Mouse (Mus musculus): ENCODE measurements around the gene Susd3. TPM values are rescaled to one million over a fixed set of nuclear protein-coding genes. Genes with fewer than 3 reads are reported as not detected.

Gene Susd3
- polyA plus RNA-seq, 1 experiment from 2014 or later = 2.2 TPM

DNA sequence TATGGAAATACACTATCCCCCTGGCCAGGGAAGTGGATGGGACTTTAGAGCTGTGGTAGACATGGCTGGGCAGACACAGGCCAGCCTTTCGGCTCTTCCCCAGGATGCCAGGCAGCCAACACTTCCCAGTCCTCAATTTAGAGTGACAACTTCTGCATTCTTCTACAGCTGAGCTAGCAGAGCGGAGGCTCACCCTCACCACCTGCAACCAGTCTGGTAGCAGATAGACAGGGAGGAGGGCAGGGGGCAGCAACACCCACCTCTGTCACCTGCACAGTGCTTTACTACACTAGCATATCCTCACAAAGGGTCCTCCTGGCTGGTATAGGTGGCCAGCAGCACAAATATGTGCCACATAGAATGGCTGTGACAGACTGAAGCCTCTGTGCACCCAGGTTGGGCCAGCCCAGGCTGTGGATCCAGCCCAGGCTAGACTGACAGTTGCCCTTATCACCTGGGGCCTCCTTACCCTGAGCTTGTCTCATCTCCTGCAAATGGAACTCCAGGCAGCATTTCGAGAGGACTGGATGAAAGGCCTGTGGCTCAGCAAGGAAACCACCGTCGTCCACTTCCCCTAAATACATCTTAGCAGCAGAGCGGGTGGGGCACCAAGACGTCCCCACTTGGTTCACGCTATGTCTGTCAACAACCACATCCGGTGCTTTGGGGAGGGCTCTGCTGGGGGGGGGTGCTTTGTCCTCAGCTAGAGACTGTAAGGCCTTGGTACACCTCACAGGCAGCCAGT is 6.0 kb downstream of the Susd3 start:
- Histone ChIP-seq H3K27me3 (replicated peaks; ENCODE audit: control insufficient read depth, insufficient read depth, low read length) (peaks cover 13% of the 10 kb centered on the region), H3K9ac (ENCODE audit: low read depth, low read length) (no peak overlapping the region), H3K4me2 (ENCODE audit: low read depth, low read length) (no peak overlapping the region), H3K4me1 (ENCODE audit: control insufficient read depth, insufficient read depth, low read length) (no peaks in the 10 kb centered on the region), H3K4me3 (ENCODE audit: low read depth, low read length) (no peak overlapping the region), H3K36me3 (ENCODE audit: control insufficient read depth, insufficient read depth, low read length) (no peaks in the 10 kb centered on the region), H3K9me3 (ENCODE audit: control insufficient read depth, low read length) (no peaks in the 10 kb centered on the region), H3K27ac (replicated peaks; ENCODE audit: low read depth, low read length) (no peak overlapping the region)
- ATAC-seq (ENCODE audit: low read depth) (0 out of 2 replicates have a peak, but pooled peaks have one; percentile 13), DNase-seq (ENCODE audit: low spot score) (no peak)
- 56% methylated on average over 9 of the region's 9 CpGs for WGBS

DNA sequence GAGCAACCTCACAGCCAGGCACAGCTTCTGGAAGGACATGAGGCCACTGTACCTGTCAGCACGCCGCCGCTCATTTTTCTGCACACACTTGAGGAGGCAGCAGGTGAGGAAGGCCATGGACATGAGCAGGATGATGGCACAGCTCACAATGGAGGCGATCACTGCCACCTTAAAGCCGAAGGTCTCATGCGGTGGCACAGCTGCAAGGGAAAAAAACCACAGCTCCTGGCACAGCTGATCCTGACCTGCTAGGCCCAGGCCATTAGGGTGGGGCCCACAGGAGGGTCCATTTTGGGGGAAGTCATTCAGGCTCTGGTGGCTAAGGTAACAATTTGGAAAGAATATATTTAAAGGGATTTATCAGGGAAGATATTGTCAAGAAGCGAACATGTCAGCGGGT is 9.8 kb downstream of the Susd3 start:
- H3K4me2 ChIP-seq (ENCODE audit: low read depth, low read length) = no peak overlapping the region
- H3K4me3 ChIP-seq (ENCODE audit: low read depth, low read length) = no peak overlapping the region
- no peaks in the 10 kb centered on the region for H3K27me3 ChIP-seq (replicated peaks; ENCODE audit: control insufficient read depth, insufficient read depth, low read length)
- ATAC-seq (ENCODE audit: low read depth) (no peak), DNase-seq (ENCODE audit: low spot score) (no peak)
- H3K27ac ChIP-seq (replicated peaks; ENCODE audit: low read depth, low read length) = no peak overlapping the region
- no peaks in the 10 kb centered on the region for H3K36me3 ChIP-seq (ENCODE audit: control insufficient read depth, insufficient read depth, low read length)
- no peak overlapping the region for H3K9ac ChIP-seq (ENCODE audit: low read depth, low read length)
- no peaks in the 10 kb centered on the region for H3K4me1 ChIP-seq (ENCODE audit: control insufficient read depth, insufficient read depth, low read length)
- no peaks in the 10 kb centered on the region for H3K9me3 ChIP-seq (ENCODE audit: control insufficient read depth, low read length)
- 95% methylated on average over 8 of the region's 8 CpGs for WGBS

DNA sequence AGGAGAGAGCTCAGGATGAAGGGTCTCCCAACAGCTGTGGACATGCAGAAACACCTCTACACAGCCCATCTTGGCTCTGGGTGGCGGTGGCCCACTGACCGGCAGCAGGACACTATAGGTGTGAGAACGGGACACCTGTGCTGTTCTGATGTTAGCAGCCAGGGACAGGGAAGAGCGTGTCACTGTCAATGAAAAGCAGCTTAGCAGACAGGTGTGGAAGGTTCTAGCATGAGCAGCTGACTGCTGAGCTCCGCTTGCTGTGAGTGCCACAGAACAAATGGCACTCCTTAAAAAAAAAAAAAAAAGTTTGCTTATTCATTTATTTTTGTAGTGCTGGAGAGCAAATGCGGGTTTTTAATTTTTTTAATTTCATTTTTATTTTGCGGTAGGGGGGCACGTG is 10.9 kb downstream of the Susd3 start:
- H3K9me3 ChIP-seq (ENCODE audit: control insufficient read depth, low read length) = no peaks in the 10 kb centered on the region
- no peaks in the 10 kb centered on the region for H3K36me3 ChIP-seq (ENCODE audit: control insufficient read depth, insufficient read depth, low read length)
- no peaks in the 10 kb centered on the region for H3K27me3 ChIP-seq (replicated peaks; ENCODE audit: control insufficient read depth, insufficient read depth, low read length)
- ATAC-seq (ENCODE audit: low read depth) = no peak
- no peak overlapping the region for H3K9ac ChIP-seq (ENCODE audit: low read depth, low read length)
- 88% methylated on average over 8 of the region's 8 CpGs for WGBS
- no peaks in the 10 kb centered on the region for H3K4me1 ChIP-seq (ENCODE audit: control insufficient read depth, insufficient read depth, low read length)
- no peak overlapping the region for H3K4me3 ChIP-seq (ENCODE audit: low read depth, low read length)
- H3K4me2 ChIP-seq (ENCODE audit: low read depth, low read length) = no peak overlapping the region
- no peak overlapping the region for H3K27ac ChIP-seq (replicated peaks; ENCODE audit: low read depth, low read length)
- DNase-seq (ENCODE audit: low spot score) = no peak

DNA sequence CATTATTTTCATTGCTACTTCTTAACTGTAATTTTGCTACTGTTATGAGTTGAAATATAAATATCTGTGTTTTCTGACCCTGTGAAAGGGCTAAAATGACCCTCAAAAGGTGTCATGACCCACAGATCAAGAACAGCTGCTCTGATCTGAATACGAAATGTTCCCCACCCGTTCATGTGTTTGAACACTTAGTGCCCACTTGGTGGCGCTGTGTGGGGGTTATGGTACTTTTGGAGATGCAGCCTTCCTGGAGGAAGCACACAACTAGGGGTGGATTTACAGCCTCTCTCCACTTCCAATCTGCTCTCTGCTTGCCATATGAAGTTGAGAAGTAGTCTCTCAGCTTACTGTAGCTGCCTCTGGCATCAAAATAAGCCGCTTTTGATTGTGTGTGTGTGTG is 13.8 kb downstream of the Susd3 start:
- H3K9ac ChIP-seq (ENCODE audit: low read depth, low read length) = no peak overlapping the region
- 90% methylated on average over 4 of the region's 4 CpGs for WGBS
- H3K4me1 ChIP-seq (ENCODE audit: control insufficient read depth, insufficient read depth, low read length) = no peaks in the 10 kb centered on the region
- no peaks in the 10 kb centered on the region for H3K9me3 ChIP-seq (ENCODE audit: control insufficient read depth, low read length)
- no peaks in the 10 kb centered on the region for H3K36me3 ChIP-seq (ENCODE audit: control insufficient read depth, insufficient read depth, low read length)
- H3K27me3 ChIP-seq (replicated peaks; ENCODE audit: control insufficient read depth, insufficient read depth, low read length) = no peaks in the 10 kb centered on the region
- H3K4me3 ChIP-seq (ENCODE audit: low read depth, low read length) = no peak overlapping the region
- DNase-seq (ENCODE audit: low spot score) = no peak
- no peak for ATAC-seq (ENCODE audit: low read depth)
- no peak overlapping the region for H3K4me2 ChIP-seq (ENCODE audit: low read depth, low read length)
- H3K27ac ChIP-seq (replicated peaks; ENCODE audit: low read depth, low read length) = no peak overlapping the region

DNA sequence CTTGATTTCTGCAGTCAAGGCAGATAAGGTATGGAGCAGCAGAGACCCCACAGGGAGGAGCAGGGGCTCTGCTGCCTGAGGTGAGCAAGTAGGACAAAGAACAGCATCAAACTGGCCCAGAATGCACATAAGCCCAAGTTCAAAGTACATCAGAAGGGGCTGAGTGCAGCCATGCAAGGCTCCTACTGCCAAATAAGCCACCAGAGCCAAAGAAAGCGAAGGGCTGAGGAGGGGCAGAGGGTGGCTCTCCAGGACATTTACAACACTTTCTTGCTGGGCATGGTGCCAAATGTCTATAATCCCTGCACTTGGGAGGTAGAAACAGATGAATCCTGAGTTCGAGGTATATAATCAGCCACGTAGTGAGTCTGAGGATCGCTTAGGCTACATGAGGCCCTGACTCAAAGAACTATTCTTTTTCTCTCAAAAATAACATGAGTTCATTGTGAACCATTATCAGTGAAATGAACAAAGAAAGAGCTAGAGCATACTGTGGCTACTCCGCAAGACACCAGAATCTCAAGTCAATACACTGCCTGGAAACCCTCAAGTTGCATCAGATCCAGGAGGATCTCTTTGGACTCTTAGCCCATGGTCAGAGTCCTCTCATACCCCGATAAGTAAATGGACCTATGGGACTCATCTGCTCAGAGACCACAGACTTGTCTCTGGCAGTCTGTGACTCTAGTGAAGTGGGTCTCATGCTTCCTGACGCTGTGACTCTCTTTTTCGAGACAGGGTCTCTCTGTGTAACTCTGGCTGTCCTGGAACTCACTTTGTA is 14.5 kb downstream of the Susd3 start:
- ATAC-seq (ENCODE audit: low read depth) = no peak
- no peaks in the 10 kb centered on the region for H3K36me3 ChIP-seq (ENCODE audit: control insufficient read depth, insufficient read depth, low read length)
- 91% methylated on average over 8 of the region's 8 CpGs for WGBS
- H3K4me2 ChIP-seq (ENCODE audit: low read depth, low read length) = no peak overlapping the region
- H3K27me3 ChIP-seq (replicated peaks; ENCODE audit: control insufficient read depth, insufficient read depth, low read length) = no peaks in the 10 kb centered on the region
- H3K9ac ChIP-seq (ENCODE audit: low read depth, low read length) = no peak overlapping the region
- H3K27ac ChIP-seq (replicated peaks; ENCODE audit: low read depth, low read length) = no peak overlapping the region
- H3K4me1 ChIP-seq (ENCODE audit: control insufficient read depth, insufficient read depth, low read length) = no peaks in the 10 kb centered on the region
- no peak for DNase-seq (ENCODE audit: low spot score)
- no peaks in the 10 kb centered on the region for H3K9me3 ChIP-seq (ENCODE audit: control insufficient read depth, low read length)
- no peak overlapping the region for H3K4me3 ChIP-seq (ENCODE audit: low read depth, low read length)

DNA sequence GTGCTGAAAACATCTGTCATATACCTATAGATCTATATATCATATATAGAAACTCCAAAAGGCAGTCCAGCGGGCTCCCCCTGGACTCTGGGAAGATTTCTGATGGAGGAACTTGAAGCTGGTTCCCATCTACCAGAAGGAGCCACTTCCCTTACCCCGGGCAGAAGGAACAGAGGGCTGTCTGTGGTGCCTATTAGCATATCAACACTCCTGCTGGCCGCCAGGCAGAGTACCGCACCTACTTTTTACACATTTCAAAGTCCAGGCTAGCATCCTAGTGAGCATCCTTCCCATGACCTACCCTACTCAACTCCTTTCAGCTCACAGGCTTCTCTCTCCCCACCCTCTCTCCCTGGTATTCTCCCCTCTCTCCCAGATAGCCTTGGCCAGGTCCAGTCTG is 22.9 kb downstream of the Susd3 start:
- no peaks in the 10 kb centered on the region for H3K36me3 ChIP-seq (ENCODE audit: control insufficient read depth, insufficient read depth, low read length)
- no peaks in the 10 kb centered on the region for H3K4me1 ChIP-seq (ENCODE audit: control insufficient read depth, insufficient read depth, low read length)
- DNase-seq (ENCODE audit: low spot score) = no peak
- H3K4me2 ChIP-seq (ENCODE audit: low read depth, low read length) = no peak overlapping the region
- no peak for ATAC-seq (ENCODE audit: low read depth)
- 0 out of 2 replicates have a peak, but pooled peaks cover 5% of the 10 kb centered on the region for H3K9me3 ChIP-seq (ENCODE audit: control insufficient read depth, low read length)
- H3K27me3 ChIP-seq (replicated peaks; ENCODE audit: control insufficient read depth, insufficient read depth, low read length) = no peaks in the 10 kb centered on the region
- H3K27ac ChIP-seq (replicated peaks; ENCODE audit: low read depth, low read length) = no peak overlapping the region
- no peak overlapping the region for H3K9ac ChIP-seq (ENCODE audit: low read depth, low read length)
- WGBS = 37% methylated on average over 4 of the region's 4 CpGs
- no peak overlapping the region for H3K4me3 ChIP-seq (ENCODE audit: low read depth, low read length)

DNA sequence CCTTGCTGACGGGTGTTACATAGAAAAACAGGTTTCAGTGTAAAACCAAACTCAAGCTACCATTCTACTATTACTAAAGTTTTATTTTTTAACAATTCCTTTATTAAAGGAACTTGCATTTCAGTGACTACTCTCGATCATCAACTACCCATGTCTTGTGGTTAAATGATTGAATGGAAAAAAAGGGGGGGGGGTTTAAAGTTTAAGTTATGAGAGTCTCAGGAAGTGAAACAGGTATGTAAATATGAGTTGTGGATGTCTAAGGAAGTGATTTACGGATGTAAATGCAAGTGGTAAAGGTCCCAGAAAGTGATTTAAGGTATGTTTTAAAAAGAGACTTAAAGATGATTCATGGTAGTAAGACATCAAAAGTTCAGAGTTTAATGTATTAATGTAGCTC is 23.3 kb downstream of the Susd3 start:
- ATAC-seq (ENCODE audit: low read depth) (no peak), DNase-seq (ENCODE audit: low spot score) (no peak)
- H3K9me3 ChIP-seq (ENCODE audit: control insufficient read depth, low read length) = 0 out of 2 replicates have a peak, but pooled peaks cover 5% of the 10 kb centered on the region
- no peak overlapping the region for H3K4me3 ChIP-seq (ENCODE audit: low read depth, low read length)
- no peaks in the 10 kb centered on the region for H3K27me3 ChIP-seq (replicated peaks; ENCODE audit: control insufficient read depth, insufficient read depth, low read length)
- H3K4me2 ChIP-seq (ENCODE audit: low read depth, low read length) = no peak overlapping the region
- H3K27ac ChIP-seq (replicated peaks; ENCODE audit: low read depth, low read length) = no peak overlapping the region
- H3K9ac ChIP-seq (ENCODE audit: low read depth, low read length) = no peak overlapping the region
- WGBS = 69% methylated on average over 3 of the region's 3 CpGs
- H3K36me3 ChIP-seq (ENCODE audit: control insufficient read depth, insufficient read depth, low read length) = no peaks in the 10 kb centered on the region
- H3K4me1 ChIP-seq (ENCODE audit: control insufficient read depth, insufficient read depth, low read length) = no peaks in the 10 kb centered on the region

DNA sequence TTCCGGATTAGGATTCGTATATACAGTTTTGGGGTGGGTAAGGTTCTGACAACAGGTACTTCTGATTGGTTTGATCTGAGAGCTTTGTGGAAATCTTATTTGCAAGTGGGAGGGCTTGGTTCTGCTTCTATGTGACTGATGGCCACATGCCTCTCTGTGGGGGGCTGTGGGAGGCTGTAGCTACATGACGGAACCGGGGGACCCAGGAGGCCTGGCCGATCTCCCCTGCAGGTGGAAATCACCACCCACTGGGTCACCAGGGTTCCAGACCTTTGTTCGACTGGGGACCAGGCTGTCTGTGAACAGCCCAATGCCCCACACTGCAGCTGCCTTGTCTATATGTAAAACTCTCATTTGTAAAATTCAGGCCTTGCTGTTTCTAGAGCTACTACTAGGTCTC is 23.8 kb downstream of the Susd3 start:
- Histone ChIP-seq H3K9me3 (ENCODE audit: control insufficient read depth, low read length) (0 out of 2 replicates have a peak, but pooled peaks cover 5% of the 10 kb centered on the region), H3K4me2 (ENCODE audit: low read depth, low read length) (peak overlapping the region; percentile 28), H3K9ac (ENCODE audit: low read depth, low read length) (no peak overlapping the region), H3K27me3 (replicated peaks; ENCODE audit: control insufficient read depth, insufficient read depth, low read length) (no peaks in the 10 kb centered on the region), H3K36me3 (ENCODE audit: control insufficient read depth, insufficient read depth, low read length) (no peaks in the 10 kb centered on the region), H3K4me1 (ENCODE audit: control insufficient read depth, insufficient read depth, low read length) (no peaks in the 10 kb centered on the region), H3K27ac (replicated peaks; ENCODE audit: low read depth, low read length) (no peak overlapping the region), H3K4me3 (ENCODE audit: low read depth, low read length) (peak overlapping the region; percentile 10; the same call in 1 of the 2 replicates)
- 21% methylated on average over 6 of the region's 6 CpGs for WGBS
- ATAC-seq (ENCODE audit: low read depth) (0 out of 2 replicates have a peak, but pooled peaks have one; percentile 68), DNase-seq (ENCODE audit: low spot score) (no peak)
